In genomic region chr9:35574416-35574815, GRCm38 (mm10) we compare ENCODE assay signal across 10 mouse cellular contexts. TPM values are rescaled to one million over a fixed set of nuclear protein-coding genes. Genes with fewer than 3 reads are reported as not detected.
DNase-seq lines count a peak whose midpoint lies in the region; ATAC-seq and TF ChIP-seq lines count a peak whose summit lies in the region.
"Had no signal": no experiment of that assay in that cellular context is flagged by ENCODE, and none has a peak within 500 bp of the region (broad histone marks: within the 10 kb centered on the region; RNA-seq: fewer than 3 reads in every experiment).

No protein-coding gene starts in this region.

- no peak for TF ChIP-seq CTCF in hindbrain, postnatal 0 days (IDR thresholded peaks at IDR 0.05; ENCODE audit: low read depth)

- H3K36me3 ChIP-seq in embryonic facial prominence, embryonic 11.5 days (replicated peaks; ENCODE audit: control insufficient read depth, insufficient read depth, low read depth, low read length) = no peaks in the 10 kb centered on the region
- H3K36me3 ChIP-seq in hindbrain, postnatal 0 days (ENCODE audit: insufficient read depth, low read length) = no peaks in the 10 kb centered on the region
- no peaks in the 10 kb centered on the region for H3K36me3 ChIP-seq in neural tube, embryonic 12.5 days

- H3K4me1 ChIP-seq in embryonic facial prominence, embryonic 11.5 days (ENCODE audit: control insufficient read depth, insufficient read depth, low read length) = no peaks in the 10 kb centered on the region
- peaks cover 3% of the 10 kb centered on the region; the same call in 1 of the 2 replicates for H3K4me1 ChIP-seq in hindbrain, postnatal 0 days (ENCODE audit: insufficient read depth, low read length)
- H3K4me1 ChIP-seq in neural tube, embryonic 12.5 days = no peaks in the 10 kb centered on the region; the same call in 1 of the 2 replicates

- H3K27me3 ChIP-seq in embryonic facial prominence, embryonic 11.5 days (ENCODE audit: control insufficient read depth, insufficient read depth, low read length) = 0 out of 2 replicates have a peak, but pooled peaks cover 5% of the 10 kb centered on the region
- H3K27me3 ChIP-seq in hindbrain, postnatal 0 days (ENCODE audit: insufficient read depth, low read length) = no peaks in the 10 kb centered on the region
- peaks cover 6% of the 10 kb centered on the region for H3K27me3 ChIP-seq in neural tube, embryonic 12.5 days (replicated peaks)

- H3K4me2 ChIP-seq in embryonic facial prominence, embryonic 11.5 days (ENCODE audit: low read depth, low read length) = peak overlapping the region; percentile 55
- H3K4me2 ChIP-seq in hindbrain, postnatal 0 days (ENCODE audit: low read depth, low read length) = peak overlapping the region; percentile 58
- H3K4me2 ChIP-seq in neural tube, embryonic 12.5 days (replicated peaks) = peak overlapping the region; percentile 58

- 3% methylated on average over 32 of the region's 32 CpGs for WGBS in embryonic facial prominence, embryonic 11.5 days
- WGBS in hindbrain, postnatal 0 days = 5% methylated on average over 32 of the region's 32 CpGs
- WGBS in neural tube, embryonic 12.5 days = 3% methylated on average over 32 of the region's 32 CpGs

- no peaks in the 10 kb centered on the region for H3K9me3 ChIP-seq in embryonic facial prominence, embryonic 11.5 days (replicated peaks; ENCODE audit: control insufficient read depth, low read length)
- H3K9me3 ChIP-seq in hindbrain, postnatal 0 days (ENCODE audit: low read length) = no peaks in the 10 kb centered on the region
- H3K9me3 ChIP-seq in neural tube, embryonic 12.5 days = no peaks in the 10 kb centered on the region

- peak overlapping the region; percentile 28; the same call in 1 of the 2 replicates for H3K4me3 ChIP-seq in embryonic facial prominence, embryonic 11.5 days (ENCODE audit: low read depth, low read length)
- H3K4me3 ChIP-seq in hindbrain, postnatal 0 days (ENCODE audit: low read length) = peak overlapping the region; percentile 37
- H3K4me3 ChIP-seq in neural tube, embryonic 12.5 days = peak overlapping the region; percentile 34

- no peak overlapping the region for H3K9ac ChIP-seq in embryonic facial prominence, embryonic 11.5 days (replicated peaks; ENCODE audit: low read length)
- H3K9ac ChIP-seq in hindbrain, postnatal 0 days (replicated peaks; ENCODE audit: low read length) = no peak overlapping the region
- H3K9ac ChIP-seq in neural tube, embryonic 12.5 days = peak overlapping the region; percentile 35; the same call in 1 of the 2 replicates

- peak; percentile 9 for DNase-seq in heart, postnatal 4 days
- DNase-seq in heart, postnatal 36 days = no peak
- DNase-seq in embryonic facial prominence, embryonic 11.5 days (ENCODE audit: low spot score) = no peak
- DNase-seq in hindbrain, postnatal 0 days (ENCODE audit: low spot score) = peak; percentile 15
- DNase-seq in gastrocnemius, postnatal 14 days = no peak
- no peak for DNase-seq in adrenal gland, adult (ENCODE audit: inconsistent age in 2 of 2, low spot score in 1 of 2)
- no peak for DNase-seq in layer of hippocampus, adult 18-20 months (ENCODE audit: low spot score in 2 of 2)
- DNase-seq: cerebellum, adult 9-11 months; kidney, adult 18-20 months had no signal

- no peak overlapping the region for H3K27ac ChIP-seq in embryonic facial prominence, embryonic 11.5 days (replicated peaks; ENCODE audit: low read depth, low read length)
- H3K27ac ChIP-seq in hindbrain, postnatal 0 days = no peak overlapping the region
- H3K27ac ChIP-seq in neural tube, embryonic 12.5 days = no peak overlapping the region

- ATAC-seq in embryonic facial prominence, embryonic 11.5 days (replicated peaks; ENCODE audit: insufficient number of reproducible peaks, low FRiP score, low TSS enrichment, low read depth) = no peak
- ATAC-seq in hindbrain, postnatal 0 days = no peak
- ATAC-seq in neural tube, embryonic 12.5 days (ENCODE audit: low FRiP score, low read depth) = no peak

- intact Hi-C loops in heart, postnatal 36 days (cut with DNase I) = no loop called here
- intact Hi-C loops in gastrocnemius, postnatal 14 days (cut with DNase I; ENCODE audit: low total_unique reads) = no loop called here

RNA-seq across cellular contexts. Expression of gene Hyls1, which starts 4.2 kb away (rescaled TPM):
- 1 to 10 TPM; 7.1 to 7.6 TPM for total RNA-seq in heart, postnatal 4 days (2021)
- 1 to 10 TPM; 1.6 to 2.4 TPM for total RNA-seq in heart, postnatal 36 days (2021)
- 30.2 and 32.3 TPM in 2 replicates for polyA plus RNA-seq in embryonic facial prominence, embryonic 11.5 days (2014; fragmentation: Nextera tagmentation; extraction: Ambion mirVana)
- 9.6 and 9.7 TPM in 2 replicates for total RNA-seq in hindbrain, postnatal 0 days (2014; rRNA removed)
- polyA plus RNA-seq in hindbrain, postnatal 0 days (2015; fragmentation: Nextera tagmentation; extraction: Ambion mirVana) = 9.5 and 11.8 TPM in 2 replicates
- 17.8 and 21.3 TPM in 2 replicates for polyA plus RNA-seq in neural tube, embryonic 12.5 days (2016; fragmentation: Nextera tagmentation; extraction: Ambion mirVana)
- 1 to 10 TPM; 1.1 to 1.5 TPM for total RNA-seq in gastrocnemius, postnatal 14 days (2021)
- total RNA-seq in layer of hippocampus, adult 18-20 months (2021) = 10 to 100 TPM; 14.8 to 15.3 TPM

RNA-seq across cellular contexts. Expression of gene Pate2, which starts 4.3 kb away (rescaled TPM):
- total RNA-seq in heart, postnatal 4 days (2021) = under 1 TPM; 0.14 to 0.32 TPM
- total RNA-seq in heart, postnatal 36 days (2021) = not detected
- 0.49 and 0.74 TPM in 2 replicates for polyA plus RNA-seq in embryonic facial prominence, embryonic 11.5 days (2014; fragmentation: Nextera tagmentation; extraction: Ambion mirVana)
- total RNA-seq in hindbrain, postnatal 0 days (2014; rRNA removed) = 0.47 and 0.79 TPM in 2 replicates
- 0.41 and 0.67 TPM in 2 replicates for polyA plus RNA-seq in hindbrain, postnatal 0 days (2015; fragmentation: Nextera tagmentation; extraction: Ambion mirVana)
- 1.5 and 1.7 TPM in 2 replicates for polyA plus RNA-seq in neural tube, embryonic 12.5 days (2016; fragmentation: Nextera tagmentation; extraction: Ambion mirVana)
- under 1 TPM in 1 of 2 experiments, not detected in 1; 0.09 TPM for total RNA-seq in gastrocnemius, postnatal 14 days (2021)
- 1 to 10 TPM in 1 of 2 experiments, under 1 TPM in 1; 0.58 to 1.5 TPM for total RNA-seq in layer of hippocampus, adult 18-20 months (2021)

RNA-seq across cellular contexts. Expression of gene Pus3, which starts 16.0 kb away (rescaled TPM):
- 1 to 10 TPM; 8.9 to 9.3 TPM for total RNA-seq in heart, postnatal 4 days (2021)
- 1 to 10 TPM; 6.6 to 6.7 TPM for total RNA-seq in heart, postnatal 36 days (2021)
- 26.3 and 28.5 TPM in 2 replicates for polyA plus RNA-seq in embryonic facial prominence, embryonic 11.5 days (2014; fragmentation: Nextera tagmentation; extraction: Ambion mirVana)
- total RNA-seq in hindbrain, postnatal 0 days (2014; rRNA removed) = 8.3 and 10.2 TPM in 2 replicates
- 12.2 and 13.7 TPM in 2 replicates for polyA plus RNA-seq in hindbrain, postnatal 0 days (2015; fragmentation: Nextera tagmentation; extraction: Ambion mirVana)
- 17.2 and 17.6 TPM in 2 replicates for polyA plus RNA-seq in neural tube, embryonic 12.5 days (2016; fragmentation: Nextera tagmentation; extraction: Ambion mirVana)
- 10 to 100 TPM in 1 of 2 experiments, 1 to 10 TPM in 1; 8.7 to 10.6 TPM for total RNA-seq in gastrocnemius, postnatal 14 days (2021)
- total RNA-seq in layer of hippocampus, adult 18-20 months (2021) = 10 to 100 TPM; 11.3 to 12.1 TPM

RNA-seq across cellular contexts. Expression of gene Ddx25, which starts 16.1 kb away (rescaled TPM):
- total RNA-seq in heart, postnatal 4 days (2021) = under 1 TPM; 0.05 to 0.07 TPM
- total RNA-seq in heart, postnatal 36 days (2021) = not detected
- 6.6 and 6.7 TPM in 2 replicates for polyA plus RNA-seq in embryonic facial prominence, embryonic 11.5 days (2014; fragmentation: Nextera tagmentation; extraction: Ambion mirVana)
- total RNA-seq in hindbrain, postnatal 0 days (2014; rRNA removed) = 19.7 and 19.8 TPM in 2 replicates
- polyA plus RNA-seq in hindbrain, postnatal 0 days (2015; fragmentation: Nextera tagmentation; extraction: Ambion mirVana) = 23.3 and 24.4 TPM in 2 replicates
- 14.5 and 15.7 TPM in 2 replicates for polyA plus RNA-seq in neural tube, embryonic 12.5 days (2016; fragmentation: Nextera tagmentation; extraction: Ambion mirVana)
- total RNA-seq in gastrocnemius, postnatal 14 days (2021) = under 1 TPM in 1 of 2 experiments, not detected in 1; 0.06 TPM
- 10 to 100 TPM; 15.6 to 15.9 TPM for total RNA-seq in layer of hippocampus, adult 18-20 months (2021)

RNA-seq across cellular contexts. Expression of gene Pate4, which starts 37.3 kb away (rescaled TPM):
- total RNA-seq in heart, postnatal 4 days (2021) = not detected
- total RNA-seq in heart, postnatal 36 days (2021) = not detected
- not detected in 2 replicates for polyA plus RNA-seq in embryonic facial prominence, embryonic 11.5 days (2014; fragmentation: Nextera tagmentation; extraction: Ambion mirVana)
- total RNA-seq in hindbrain, postnatal 0 days (2014; rRNA removed) = not detected in 2 replicates
- not detected in 2 replicates for polyA plus RNA-seq in hindbrain, postnatal 0 days (2015; fragmentation: Nextera tagmentation; extraction: Ambion mirVana)
- polyA plus RNA-seq in neural tube, embryonic 12.5 days (2016; fragmentation: Nextera tagmentation; extraction: Ambion mirVana) = not detected in 2 replicates
- total RNA-seq in gastrocnemius, postnatal 14 days (2021) = not detected
- not detected for total RNA-seq in layer of hippocampus, adult 18-20 months (2021)

Comparison
In these comparisons a context has a peak if more than half of its experiments do, and no peak if none do; other contexts are left out.
1. DNase-seq: peak in heart, postnatal 4 days (single experiment) and hindbrain, postnatal 0 days (single experiment); none in heart, postnatal 36 days (0 of 2), embryonic facial prominence, embryonic 11.5 days (single experiment), gastrocnemius, postnatal 14 days (single experiment), adrenal gland, adult (0 of 2) and layer of hippocampus, adult 18-20 months (0 of 2).
2. Peak in every context shown above with its lines, with median percentiles within 50 percentile points of each other: H3K4me2 ChIP-seq and H3K4me3 ChIP-seq.